Mouse (Mus musculus) thymus, adult 2 months (tissue): ENCODE measurements around the gene Cdk14. TPM values are rescaled to one million over a fixed set of nuclear protein-coding genes. Genes with fewer than 3 reads are reported as not detected.

ENCODE experiments used
- DNase-seq: peaks from one replicate; pipeline ENCODE4 v3.0.0; 2021
- H3K27ac ChIP-seq: fragments of 200-500 bp; 2 replicates; pipeline ENCODE4 v1.5.1; 2012; ENCODE audit warnings: low read length, control low read depth; ENCODE audit not compliant: control insufficient read depth, insufficient read depth
- H3K27me3 ChIP-seq: fragments of 200-500 bp; 2 replicates; pipeline ENCODE4 v1.6.1; 2012; ENCODE audit warnings: mild to moderate bottlenecking, low read length, moderate library complexity, mixed read lengths; ENCODE audit not compliant: control insufficient read depth, insufficient read depth
- H3K36me3 ChIP-seq: fragments of 200-500 bp; 2 replicates; pipeline ENCODE4 v1.6.1; 2012; ENCODE audit warnings: mild to moderate bottlenecking, low read length, moderate library complexity; ENCODE audit not compliant: control insufficient read depth, insufficient read depth
- H3K4me1 ChIP-seq: fragments of 200-500 bp; replicated peaks from 2 replicates; pipeline ENCODE4 v1.6.1; 2012; ENCODE audit warnings: low read length; ENCODE audit not compliant: control insufficient read depth, insufficient read depth
- H3K4me3 ChIP-seq: fragments of 200-500 bp; 2 replicates; pipeline ENCODE4 v1.5.1; 2012; ENCODE audit warnings: mild to moderate bottlenecking, low read length, control low read depth, moderate library complexity; ENCODE audit not compliant: control insufficient read depth, insufficient read depth
- CTCF ChIP-seq: fragments of 200-500 bp; IDR thresholded peaks from 2 replicates; pipeline ENCODE4 v1.5.1; 2012; ENCODE audit warnings: mild to moderate bottlenecking, control low read depth, low read length, moderate library complexity, borderline replicate concordance; ENCODE audit not compliant: control insufficient read depth, poor library complexity, insufficient read depth; ENCODE audit errors: extremely low read depth
- POLR2A ChIP-seq: fragments of 200-500 bp; IDR thresholded peaks from 2 replicates; pipeline ENCODE4 v1.6.1; 2012; ENCODE audit warnings: mild to moderate bottlenecking, low read length, control low read depth, moderate library complexity; ENCODE audit not compliant: control insufficient read depth, poor library complexity, insufficient read depth; ENCODE audit errors: extremely low read depth
- WGBS: fragments of 180-500 bp; shearing (Covaris S2); methylation state at CpG from one replicate; pipeline ENCODE4 v1.1.7; 2018; 5-methylcytosine and 5-hydroxymethylcytosine counted together
- polyA plus RNA-seq: library from polyadenylated mRNA; depleted of rRNA; stranded (reverse); fragments of >200 nt; gene quantifications from 2 replicates; pipeline ENCODE4 v1.2.3, GENCODE M21; 2012

Gene Cdk14
- polyA plus RNA-seq, 1 experiment: 0.90 TPM

GRCm38 (mm10) chr5:4851934-4852710 lies 568.0 kb downstream of the Cdk14 start:
- WGBS: 92% methylated on average over 9 of the region's 9 CpGs
- H3K4me3 ChIP-seq: no peak overlapping the region
- no peaks in the 10 kb centered on the region for H3K27me3 ChIP-seq
- no peaks in the 10 kb centered on the region for H3K36me3 ChIP-seq
- TF ChIP-seq POLR2A (no peak), CTCF (no peak)
- no peak for DNase-seq
- no peaks in the 10 kb centered on the region for H3K4me1 ChIP-seq
- H3K27ac ChIP-seq: no peak overlapping the region

- Histone ChIP-seq H3K27me3 (no peaks in the 10 kb centered on the region), H3K4me1 (no peaks in the 10 kb centered on the region), H3K27ac (no peak overlapping the region), H3K4me3 (no peak overlapping the region), H3K36me3 (no peaks in the 10 kb centered on the region)
- no peak for DNase-seq
- WGBS: 97% methylated on average over 4 of the region's 4 CpGs
- TF ChIP-seq CTCF: no peak
- no peak for TF ChIP-seq POLR2A
These were observed 568.7 kb downstream of the Cdk14 start for GRCm38 (mm10) chr5:4851245-4851933.

GRCm38 (mm10) chr5:4834819-4835480 lies 585.2 kb downstream of the Cdk14 start:
- TF ChIP-seq CTCF: no peak
- TF ChIP-seq POLR2A: no peak
- Histone ChIP-seq H3K27me3 (no peaks in the 10 kb centered on the region), H3K27ac (no peak overlapping the region), H3K4me3 (no peak overlapping the region), H3K36me3 (no peaks in the 10 kb centered on the region), H3K4me1 (no peaks in the 10 kb centered on the region)
- DNase-seq: no peak
- WGBS: 87% methylated on average over 13 of the region's 13 CpGs

DNA sequence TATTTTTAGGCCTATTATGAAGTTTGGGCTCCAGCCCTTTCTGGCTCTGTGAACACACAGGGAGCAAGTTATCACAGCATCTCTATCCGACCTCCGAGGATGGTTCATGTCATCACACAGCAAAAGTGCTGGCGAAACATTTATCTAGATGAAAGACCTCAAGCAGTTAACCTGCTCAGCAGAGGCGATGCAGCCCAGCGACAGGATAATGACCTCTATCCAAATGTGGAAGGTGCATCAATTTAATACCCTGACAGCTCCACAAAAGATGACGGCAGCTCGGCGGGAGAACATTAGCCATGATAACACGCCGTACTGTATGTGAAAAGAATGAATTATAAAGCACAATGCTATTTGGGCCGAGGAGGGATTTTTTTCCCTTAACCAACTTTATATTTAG lies 586.2 kb downstream of the Cdk14 start:
- Histone ChIP-seq H3K4me3 (no peak overlapping the region), H3K27me3 (no peaks in the 10 kb centered on the region), H3K36me3 (no peaks in the 10 kb centered on the region), H3K27ac (no peak overlapping the region), H3K4me1 (no peaks in the 10 kb centered on the region)
- DNase-seq: no peak
- WGBS: 98% methylated on average over 11 of the region's 11 CpGs
- TF ChIP-seq CTCF (no peak), POLR2A (no peak)

- Histone ChIP-seq H3K36me3 (no peaks in the 10 kb centered on the region), H3K27ac (no peak overlapping the region), H3K4me3 (no peak overlapping the region), H3K4me1 (no peaks in the 10 kb centered on the region), H3K27me3 (no peaks in the 10 kb centered on the region)
- WGBS: 100% methylated on average over 2 of the region's 2 CpGs
- no peak for DNase-seq
- TF ChIP-seq POLR2A (no peak), CTCF (no peak)
These were observed 593.2 kb downstream of the Cdk14 start for GRCm38 (mm10) chr5:4826886-4827285.

DNA sequence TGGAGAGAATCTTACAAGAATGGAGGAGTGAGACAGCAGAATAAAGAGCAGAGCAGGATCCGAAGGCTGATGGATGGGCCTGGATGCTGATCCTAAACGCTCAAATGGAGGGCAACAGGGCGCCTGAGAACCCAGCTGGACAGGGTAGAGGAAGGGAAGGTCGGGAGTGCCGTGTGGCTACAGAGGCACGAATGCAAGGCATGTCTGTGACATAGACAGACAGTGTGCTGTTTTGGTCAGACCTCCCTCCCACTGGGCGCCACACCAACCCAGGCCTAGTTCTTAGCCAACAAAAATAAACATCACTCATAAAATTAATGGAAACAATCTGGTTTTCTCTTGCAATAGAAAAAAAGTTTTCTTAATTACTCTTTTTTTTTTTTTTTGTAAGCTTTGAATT lies 594.2 kb downstream of the Cdk14 start:
- no peak for DNase-seq
- Histone ChIP-seq H3K27ac (no peak overlapping the region), H3K4me3 (no peak overlapping the region), H3K4me1 (no peaks in the 10 kb centered on the region), H3K36me3 (no peaks in the 10 kb centered on the region), H3K27me3 (no peaks in the 10 kb centered on the region)
- no peak for TF ChIP-seq POLR2A
- no peak for TF ChIP-seq CTCF
- 83% methylated on average over 7 of the region's 7 CpGs for WGBS
